Mouse (Mus musculus) brain, embryonic 14.5 days (tissue): ENCODE data around the gene Best3.

Experiments
- CTCF ChIP-seq: fragments of 200-500 bp; IDR thresholded peaks from 2 replicates; pipeline ENCODE4 v1.5.1; 2012; ENCODE audit warnings: inconsistent platforms, mild to moderate bottlenecking, moderate library complexity, borderline replicate concordance; ENCODE audit not compliant: insufficient read depth, insufficient read length; ENCODE audit errors: extremely low read depth
- POLR2A ChIP-seq: fragments of 200-500 bp; IDR thresholded peaks from 2 replicates; pipeline ENCODE4 v1.6.1; 2012; ENCODE audit warnings: mild to moderate bottlenecking, inconsistent platforms, borderline replicate concordance; ENCODE audit not compliant: poor library complexity, insufficient read depth, insufficient read length, severe bottlenecking; ENCODE audit errors: extremely low read depth

DNA sequence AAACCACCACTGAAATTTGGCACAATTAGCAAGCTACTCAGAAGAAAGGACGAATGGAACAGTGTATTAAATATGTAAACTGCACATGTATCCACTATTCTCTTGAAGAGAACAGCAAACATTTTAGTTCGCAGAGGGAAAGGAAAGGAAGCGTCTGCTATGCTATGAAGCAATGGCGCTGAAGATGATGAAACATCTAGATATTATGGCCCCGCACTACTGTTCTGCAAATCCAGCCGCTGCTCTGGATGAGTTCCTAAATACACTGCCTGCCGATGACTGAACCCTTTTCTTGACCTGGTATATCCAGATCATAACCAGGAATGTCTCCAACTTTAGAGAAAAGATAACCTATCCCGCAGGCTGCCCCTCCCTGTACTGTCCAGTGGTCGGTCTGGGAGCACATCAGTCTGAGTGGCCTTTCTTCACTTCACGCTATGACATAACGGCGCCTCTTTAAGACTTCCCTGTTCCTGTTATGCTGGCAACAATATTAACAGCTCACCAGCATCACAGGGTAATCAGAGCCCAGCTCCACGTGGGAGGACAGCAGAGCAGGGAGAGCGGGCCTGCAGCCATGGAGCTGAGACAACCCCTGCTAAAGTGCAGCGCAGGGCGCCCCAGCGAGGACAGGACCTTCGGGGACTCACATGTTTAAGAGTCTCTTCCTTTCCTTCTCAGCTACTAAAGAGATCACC lies 86.2 kb downstream of the Best3 start:
- TF ChIP-seq CTCF = no peak
- TF ChIP-seq POLR2A = no peak
